Mouse (Mus musculus): Measurements from ENCODE around the gene Krtap21-1. TPM values are rescaled to one million over a fixed set of nuclear protein-coding genes. Genes with fewer than 3 reads are reported as not detected.

The Krtap21-1 gene
- polyA plus RNA-seq, 1 experiment from 2014 or later: not detected

Other genes with a start within 250 kb of the Krtap21-1 start
- not detected in 2 replicates for gene Gm9789, start 245.9 kb downstream of the Krtap21-1 start, polyA plus RNA-seq (2015; fragmentation: Nextera tagmentation; extraction: Ambion mirVana)
- not detected in 2 replicates for gene Gm7735, start 234.4 kb downstream of the Krtap21-1 start, polyA plus RNA-seq (2015; fragmentation: Nextera tagmentation; extraction: Ambion mirVana)
- gene 1110057P08Rik, start 229.1 kb downstream of the Krtap21-1 start, polyA plus RNA-seq (2015; fragmentation: Nextera tagmentation; extraction: Ambion mirVana): not detected in 2 replicates
- gene Krtap20-2, start 198.0 kb downstream of the Krtap21-1 start, polyA plus RNA-seq (2015; fragmentation: Nextera tagmentation; extraction: Ambion mirVana): not detected in 2 replicates
- not detected in 2 replicates for gene Krtap6-2, start 16.2 kb upstream of the Krtap21-1 start, polyA plus RNA-seq (2015; fragmentation: Nextera tagmentation; extraction: Ambion mirVana)
- not detected in 2 replicates for gene Krtap8-1, start 84.1 kb upstream of the Krtap21-1 start, polyA plus RNA-seq (2015; fragmentation: Nextera tagmentation; extraction: Ambion mirVana)
- gene Krtap7-1, start 104.5 kb upstream of the Krtap21-1 start, polyA plus RNA-seq (2015; fragmentation: Nextera tagmentation; extraction: Ambion mirVana): not detected in 2 replicates
- not detected in 2 replicates for gene Krtap11-1, start 167.3 kb upstream of the Krtap21-1 start, polyA plus RNA-seq (2015; fragmentation: Nextera tagmentation; extraction: Ambion mirVana)

Measured in heart, embryonic 16.5 days (tissue).